In genomic region chr2:170169062-170169461, GRCm38 (mm10) we compare ENCODE assay signal across 14 mouse cellular contexts. TPM values are rescaled to one million over a fixed set of nuclear protein-coding genes. Genes with fewer than 3 reads are reported as not detected.
DNase-seq lines count a peak whose midpoint lies in the region; ATAC-seq and TF ChIP-seq lines count a peak whose summit lies in the region.
"Had no signal": no experiment of that assay in that cellular context is flagged by ENCODE, and none has a peak within 500 bp of the region (broad histone marks: within the 10 kb centered on the region; RNA-seq: fewer than 3 reads in every experiment).

No protein-coding gene starts in this region.

- no peak overlapping the region for H3K9ac ChIP-seq in lung, embryonic 14.5 days
- peak overlapping the region; percentile 60 for H3K9ac ChIP-seq in CH12.LX (ENCODE audit: insufficient read depth, low read depth)
- H3K9ac ChIP-seq: intestine, embryonic 15.5 days had no signal

- no peaks in the 10 kb centered on the region for H3K36me3 ChIP-seq in lung, embryonic 14.5 days (ENCODE audit: insufficient read depth)
- H3K36me3 ChIP-seq in CH12.LX (replicated peaks in 1 of 2; ENCODE audit: control insufficient read depth in 1 of 2, insufficient read depth in 1 of 2, low read length in 1 of 2) = no peaks in the 10 kb centered on the region
- H3K36me3 ChIP-seq: intestine, embryonic 15.5 days had no signal

- H3K4me1 ChIP-seq in lung, embryonic 14.5 days (ENCODE audit: insufficient read depth) = no peaks in the 10 kb centered on the region
- H3K4me1 ChIP-seq in CH12.LX (ENCODE audit: control insufficient read depth in 1 of 2, insufficient read depth in 2 of 2) = peaks cover 8 to 25% of the 10 kb centered on the region in 2 experiments

- H3K27me3 ChIP-seq in lung, embryonic 14.5 days (ENCODE audit: insufficient read depth, low read length) = no peaks in the 10 kb centered on the region
- no peaks in the 10 kb centered on the region for H3K27me3 ChIP-seq in CH12.LX (replicated peaks)
- H3K27me3 ChIP-seq: intestine, embryonic 15.5 days had no signal

- no peak for TF ChIP-seq POLR2A in CH12.LX (IDR thresholded peaks at IDR 0.05; ENCODE audit: low read depth, low read length)

- in situ Hi-C loops in CH12.LX (cut with MboI; ENCODE audit: low pct_ligation_motif_present, low pct_unique_long_range_greater_than_20kb, low sequenced_read_pairs) = no loop called here

- TF ChIP-seq EP300 in CH12.LX (IDR thresholded peaks at IDR 0.05; ENCODE audit: low read length) = no peak

- H3K4me2 ChIP-seq in lung, embryonic 14.5 days = no peak overlapping the region
- H3K4me2 ChIP-seq in CH12.LX (ENCODE audit: insufficient read depth, low read depth, poor library complexity, severe bottlenecking) = peak overlapping the region; percentile 27; the same call in 1 of the 2 replicates
- H3K4me2 ChIP-seq: intestine, embryonic 15.5 days had no signal

- no peaks in the 10 kb centered on the region for H3K79me2 ChIP-seq in CH12.LX (replicated peaks; ENCODE audit: control insufficient read depth, extremely low read depth, insufficient read depth, poor library complexity, severe bottlenecking)

- no peak overlapping the region for H3K4me3 ChIP-seq in lung, embryonic 14.5 days (ENCODE audit: low read depth, low read length)
- H3K4me3 ChIP-seq in CH12.LX (replicated peaks in 1 of 3; ENCODE audit: low read depth in 2 of 3, low read length in 2 of 3, poor library complexity in 1 of 3) = no peak overlapping the region
- H3K4me3 ChIP-seq: intestine, embryonic 15.5 days; myocyte had no signal

- ATAC-seq in lung, embryonic 14.5 days (ENCODE audit: insufficient read depth) = no peak
- ATAC-seq in granulocyte monocyte progenitor cell, adult 5-6 weeks (replicated peaks; ENCODE audit: poor library complexity, severe bottlenecking) = peak; percentile 79
- ATAC-seq in megakaryocyte progenitor cell, adult 5-6 weeks (replicated peaks; ENCODE audit: poor library complexity) = peak; percentile 63
- ATAC-seq: intestine, embryonic 15.5 days had no signal

- H3K9me3 ChIP-seq in lung, embryonic 14.5 days (ENCODE audit: low read depth, low read length) = no peaks in the 10 kb centered on the region
- H3K9me3 ChIP-seq in CH12.LX (replicated peaks; ENCODE audit: low read length) = no peaks in the 10 kb centered on the region
- H3K9me3 ChIP-seq: intestine, embryonic 15.5 days had no signal

- TF ChIP-seq CTCF in lung, embryonic 14.5 days (IDR thresholded peaks at IDR 0.05; ENCODE audit: low read depth) = no peak
- TF ChIP-seq CTCF in CH12.LX (conservative IDR thresholded peaks at IDR 0.05 in 1 of 2, IDR thresholded peaks at IDR 0.05 in 1 of 2; ENCODE audit: low read depth in 2 of 2, low read length in 2 of 2) = no peak

- no peak for TF ChIP-seq RAD21 in CH12.LX (IDR thresholded peaks at IDR 0.05; ENCODE audit: low read depth, low read length)

- dilution Hi-C loops in CH12.LX (cut with MboI; ENCODE audit: extremely low pct_ligation_motif_present, extremely low pct_unique_long_range_greater_than_20kb, low sequenced_read_pairs) = no loop called here

- H3K27ac ChIP-seq in lung, embryonic 14.5 days (ENCODE audit: low read depth) = peak overlapping the region; percentile 27; the same call in 1 of the 2 replicates
- peak overlapping the region; percentile 29; the same call in 1 of the 2 replicates for H3K27ac ChIP-seq in CH12.LX (ENCODE audit: insufficient read depth, low read depth)
- H3K27ac ChIP-seq: intestine, embryonic 15.5 days had no signal

- no peak for DNase-seq in lung, embryonic 14.5 days
- no peak for DNase-seq in lung, postnatal 25 days (ENCODE audit: low spot score)
- DNase-seq in CH12.LX (ENCODE audit: extremely low read depth) = no peak
- no peak for DNase-seq in adrenal gland, adult 8-10 months
- no peak for DNase-seq in frontal cortex, adult 2 months (ENCODE audit: extremely low spot score in 1 of 2, low spot score in 1 of 2)
- DNase-seq: adrenal gland, adult 2 months; cerebellum, adult 2 months; gastrocnemius, postnatal 14 days; lung, postnatal 4 days; thymus, postnatal 4 days had no signal

TF ChIP-seq in CH12.LX, 34 proteins besides CTCF, POLR2A, EP300 and RAD21:
- TF ChIP-seq NELFE (IDR thresholded peaks at IDR 0.05; ENCODE audit: low read depth, low read length) (no peak), ELF1 (IDR thresholded peaks at IDR 0.05; ENCODE audit: low read depth, low read length) (peak; percentile 17; the same call in 1 of the 2 replicates)

RNA-seq across cellular contexts. Expression of gene Zfp217, which starts 21.2 kb away (rescaled TPM):
- 4.9 and 6.0 TPM in 2 replicates for polyA plus RNA-seq in lung, embryonic 14.5 days (2014; fragmentation: Nextera tagmentation; extraction: Ambion mirVana)
- total RNA-seq in CH12.LX (2012; rRNA removed) (9.3 and 10.0 TPM in 2 replicates), CH12.LX (2014; rRNA removed) (5.3 and 5.6 TPM in 2 replicates)
- polyA plus RNA-seq in CH12.LX (2012; ENCODE audit: insufficient read length, low read depth) = 11.1 and 12.1 TPM in 2 replicates
- 43.1 and 67.6 TPM in 2 replicates for total RNA-seq in granulocyte monocyte progenitor cell, adult 5-6 weeks (2014; fragmentation: Nextera tagmentation)
- 29.8 and 36.0 TPM in 2 replicates for total RNA-seq in granulocyte monocyte progenitor cell, adult 5-6 weeks (2017)
- total RNA-seq in megakaryocyte progenitor cell, adult 5-6 weeks (2015) = 23.6 and 30.2 TPM in 2 replicates
- 30.4 and 31.2 TPM in 2 replicates for total RNA-seq in megakaryocyte progenitor cell, adult 5-6 weeks (2017)
- 10 to 100 TPM; 23.0 to 38.9 (median 32.6) TPM for total RNA-seq in adrenal gland, adult 8-10 months (2022)
- 1.8 and 2.4 TPM in 2 replicates for polyA plus RNA-seq in frontal cortex, adult 2 months (2012; rRNA removed)
